Mouse (Mus musculus): ENCODE data around the gene Nup88. TPM values are rescaled to one million over a fixed set of nuclear protein-coding genes. Genes with fewer than 3 reads are reported as not detected.

Nup88 gene
- 10 to 100 TPM; 54.0 to 68.3 TPM for total RNA-seq (2021)
- long read RNA-seq, experiment 1, transcript Nup88-202 (17 exons, 2,389 nt), result major isoform, 41 of 85 reads
- long read RNA-seq, experiment 1, transcript Nup88-203 (17 exons, 2,453 nt), result minor isoform, 23 of 85 reads
- long read RNA-seq, experiment 1, partial matches to known transcripts, result 13 of 85 reads
- long read RNA-seq, experiment 1, other reads (novel, unspliced or antisense), result 8 of 85 reads
- long read RNA-seq, experiment 2, transcript Nup88-203 (17 exons, 2,453 nt), result minor isoform, 8 of 34 reads
- long read RNA-seq, experiment 2, transcript Nup88-202 (17 exons, 2,389 nt), result major isoform, 18 of 34 reads
- long read RNA-seq, experiment 2, partial matches to known transcripts, result 2 of 34 reads
- long read RNA-seq, experiment 2, other reads (novel, unspliced or antisense), result 5 of 34 reads

GRCm38 (mm10) chr11:70969821-70970559 lies at the start of gene Nup88, which contains the start of gene Rpain:
TSS of gene Nup88 (minus strand) at chr11:70969973.
TSS of gene Rpain (plus strand) at chr11:70970213.
- DNase-seq, result peak; percentile 93

DNA sequence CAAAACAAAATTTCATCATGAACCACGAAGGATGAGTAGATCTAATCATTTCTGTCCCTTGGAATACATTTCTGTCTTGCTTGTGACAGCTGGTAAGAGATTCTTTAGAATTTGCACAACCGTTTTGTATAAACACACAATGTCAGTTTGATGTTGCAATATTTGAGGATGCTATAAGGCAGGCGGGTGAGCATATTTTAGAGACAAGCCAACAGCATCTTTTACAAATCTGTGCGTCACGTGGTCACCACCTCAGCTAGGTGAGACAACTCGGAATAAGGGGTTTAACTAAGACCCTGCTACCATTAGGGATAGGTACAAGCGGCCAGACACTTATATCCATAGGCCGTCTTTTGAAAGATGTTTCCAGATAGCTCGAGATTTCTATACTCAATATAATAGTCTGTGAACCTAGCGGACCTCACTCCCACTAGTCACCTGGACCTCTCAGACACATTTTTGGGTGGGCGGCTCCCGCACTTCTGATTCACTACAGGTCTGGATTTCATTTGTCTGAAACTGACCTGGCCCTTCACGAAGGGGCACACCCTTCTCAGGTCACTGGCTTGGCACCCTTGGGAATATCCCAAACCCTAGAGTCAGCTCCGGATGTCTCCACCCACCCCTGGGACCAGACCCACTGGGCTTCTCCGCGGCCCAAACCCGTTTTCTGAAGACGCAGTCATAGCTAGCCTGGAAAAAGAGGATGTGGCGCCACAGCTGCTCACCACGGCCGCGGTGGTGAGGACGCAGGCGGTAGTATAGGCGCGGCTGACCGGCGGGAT lies 48.8 kb upstream of the Nup88 start:
- DNase-seq, result no peak

DNA sequence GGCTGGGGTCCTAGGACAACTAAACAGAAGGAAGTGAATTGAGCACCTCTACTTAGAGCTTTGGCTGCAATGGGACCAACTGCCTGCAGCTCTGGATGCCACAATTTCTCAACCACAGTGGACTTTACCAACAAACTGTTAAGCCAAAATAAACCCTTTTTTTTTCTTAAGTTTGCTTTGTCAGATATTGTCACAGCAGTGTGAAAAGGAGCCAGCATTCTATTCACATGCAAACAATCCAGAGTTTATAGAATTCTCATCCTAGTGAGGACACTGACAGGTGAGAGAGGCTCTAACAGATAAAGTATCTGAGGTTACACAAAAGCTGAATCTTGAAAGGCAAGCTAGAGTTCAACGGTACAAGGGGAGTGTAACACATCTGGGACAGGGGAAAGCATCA lies 47.3 kb upstream of the Nup88 start:
- DNase-seq, result no peak

- DNase-seq, result no peak
Observed at GRCm38 (mm10) chr11:71012743-71013142, 43.0 kb upstream of the Nup88 start.

DNA sequence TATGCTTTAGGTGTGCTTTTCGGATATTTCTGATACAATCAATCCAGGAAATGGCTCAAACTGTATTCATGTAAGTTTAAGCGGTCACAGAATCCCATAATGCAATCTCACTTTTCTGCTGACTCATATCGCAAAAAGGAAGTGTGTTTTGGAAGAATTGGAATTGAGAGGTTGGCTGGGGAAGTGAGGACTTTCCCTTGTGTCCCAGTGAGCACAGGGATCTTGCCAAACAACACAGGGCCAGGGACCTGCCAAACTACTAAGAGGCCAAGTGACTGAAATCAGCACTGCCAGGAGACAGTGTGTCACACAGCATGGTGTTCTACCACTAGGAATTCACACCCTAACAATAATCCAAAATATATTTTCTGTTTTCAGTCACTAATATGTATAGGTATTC lies 38.5 kb upstream of the Nup88 start:
- peak; percentile 57 for DNase-seq

DNA sequence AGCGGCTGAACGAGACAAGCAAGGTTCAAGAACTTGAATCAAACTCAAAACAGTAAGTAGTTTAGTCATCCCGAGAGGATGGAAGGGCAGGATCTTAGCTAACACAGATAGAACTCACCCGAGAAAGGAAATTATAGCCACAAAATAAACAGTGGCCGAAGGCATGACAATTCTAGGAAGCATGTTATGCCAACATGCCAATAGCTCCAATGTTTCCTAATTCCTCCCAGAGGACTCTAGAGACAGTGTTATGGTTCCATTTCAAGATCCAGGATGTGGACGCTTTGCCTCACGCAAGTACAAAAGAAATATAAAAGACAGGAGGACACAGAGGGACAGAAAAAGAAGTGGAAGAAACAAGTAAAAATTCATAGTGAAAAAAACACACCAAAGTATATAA lies 38.1 kb upstream of the Nup88 start:
- no peak for DNase-seq

DNA sequence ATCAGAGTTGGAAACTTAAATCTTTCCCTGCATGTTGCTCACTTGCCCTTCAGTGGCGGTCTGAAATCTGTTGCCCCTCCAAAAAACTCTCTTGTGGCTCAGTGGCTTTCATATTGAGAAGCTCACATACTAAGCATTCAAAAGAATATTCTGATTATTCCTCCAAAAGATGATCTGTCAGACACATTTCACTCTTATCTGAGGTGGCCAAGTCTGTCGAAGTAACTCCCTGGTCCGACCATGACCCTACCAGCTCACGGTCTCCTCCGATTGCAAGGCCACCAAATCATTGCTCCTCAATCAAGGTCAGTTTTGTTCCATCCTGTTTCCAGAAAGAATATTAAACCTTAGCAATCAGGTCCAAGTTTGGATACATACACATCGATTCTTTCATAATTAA lies 37.3 kb upstream of the Nup88 start:
- peak; percentile 19 for DNase-seq

DNA sequence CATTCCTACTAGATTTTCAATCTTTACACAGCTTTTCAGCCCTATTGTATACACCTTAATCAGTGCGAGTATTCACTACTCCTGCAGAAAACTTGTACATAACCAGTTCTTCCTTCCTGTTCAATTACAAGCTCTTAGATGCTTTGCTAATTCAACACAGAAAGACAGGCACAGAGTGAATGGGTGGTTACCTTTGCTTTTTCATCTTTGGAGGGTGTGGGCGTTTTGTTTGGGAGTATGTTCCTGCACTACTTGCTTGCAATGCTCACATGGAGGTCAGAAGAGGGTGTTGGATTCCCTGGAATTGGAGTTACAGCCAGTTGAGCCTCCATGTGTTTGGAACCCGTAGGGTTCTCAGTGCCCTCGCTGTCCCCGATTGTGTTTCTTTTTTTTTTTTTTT lies 35.3 kb upstream of the Nup88 start:
- DNase-seq, result no peak

GRCm38 (mm10) chr11:71004316-71004773 lies 34.6 kb upstream of the Nup88 start, which contains the start of gene Dhx33:
TSS of gene Dhx33 (minus strand) at chr11:71004437.
- DNase-seq, result peak; percentile 98

GRCm38 (mm10) chr11:71003611-71004315 lies 34.0 kb upstream of the Nup88 start:
- no peak for DNase-seq

- DNase-seq, result no peak
Observed at GRCm38 (mm10) chr11:71001167-71001566, 31.4 kb upstream of the Nup88 start.

DNA sequence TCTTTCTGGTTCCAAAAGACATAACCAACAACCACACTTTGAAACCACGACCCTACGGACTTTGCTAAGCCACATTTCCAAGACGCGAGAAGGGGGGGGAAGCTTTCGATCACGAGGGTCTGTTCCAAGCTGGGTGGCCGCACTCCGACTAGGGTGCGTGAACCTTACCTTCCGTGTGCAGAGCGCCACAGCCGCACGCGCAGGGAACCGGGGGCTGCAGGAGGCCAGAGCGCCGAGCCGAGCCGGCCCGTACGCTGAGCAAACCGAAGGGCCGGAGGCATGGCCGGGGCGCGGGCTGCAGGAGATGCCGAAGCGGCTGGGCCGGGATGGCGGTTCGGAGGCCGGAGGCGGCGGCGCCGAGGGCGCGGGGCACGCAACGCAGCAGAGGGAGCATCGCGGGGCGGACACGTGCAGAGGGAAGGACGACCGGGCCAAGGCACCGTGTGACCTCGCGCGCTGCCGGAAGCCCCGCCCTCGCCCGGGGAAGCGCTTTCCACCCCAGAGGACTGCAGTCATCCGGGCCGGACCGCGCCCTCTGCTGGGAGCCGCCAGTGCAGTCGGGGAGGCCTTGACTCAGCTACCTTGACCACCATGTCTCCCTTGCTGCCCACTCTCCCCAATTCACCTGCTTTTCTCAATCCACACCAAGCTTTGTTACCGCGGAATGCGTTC lies 12.9 kb upstream of the Nup88 start, which contains the start of gene C1qbp:
Gene C1qbp, minus strand, starts transcription at position 470 of the 672 bp plus-strand sequence.
- DNase-seq, result peak; percentile 99

- no peak for DNase-seq
Observed at GRCm38 (mm10) chr11:70982030-70982429, 12.3 kb upstream of the Nup88 start.

DNA sequence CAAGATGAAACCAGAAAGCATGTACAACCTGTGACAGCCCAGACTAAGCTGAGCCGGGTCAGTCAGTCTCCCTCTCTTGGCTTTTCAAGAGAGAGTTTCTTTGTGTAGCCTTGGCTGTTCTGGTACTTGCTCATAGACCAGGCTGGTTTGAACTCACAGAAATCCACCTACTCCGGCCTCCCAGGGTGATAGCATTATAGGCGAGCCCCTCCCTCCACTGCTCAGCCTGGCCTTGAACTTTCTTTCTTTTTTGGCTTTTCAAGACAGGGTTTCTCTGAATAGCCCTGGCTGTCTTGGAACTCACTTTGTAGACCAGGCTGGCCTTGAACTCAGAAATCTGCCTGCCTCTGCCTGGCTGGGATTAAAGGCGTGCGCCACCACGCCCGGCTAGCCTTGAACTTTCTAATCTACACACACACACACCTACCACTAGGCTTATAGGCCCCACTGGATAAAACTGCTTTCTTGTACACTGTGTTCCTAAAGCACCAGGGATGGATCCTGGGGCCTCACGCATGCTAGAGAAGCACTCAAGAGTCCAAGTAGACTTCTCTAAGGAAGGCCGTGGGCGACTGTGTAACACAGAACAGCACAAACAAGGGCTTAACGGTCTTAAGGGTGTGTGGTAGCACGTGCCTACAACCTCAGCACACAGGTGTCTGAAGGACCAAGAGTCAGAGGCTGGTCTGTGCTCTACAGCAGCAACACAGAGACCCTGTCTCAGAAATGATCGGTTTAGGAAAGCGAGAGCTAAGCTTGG lies 11.2 kb upstream of the Nup88 start:
- DNase-seq, result no peak

DNA sequence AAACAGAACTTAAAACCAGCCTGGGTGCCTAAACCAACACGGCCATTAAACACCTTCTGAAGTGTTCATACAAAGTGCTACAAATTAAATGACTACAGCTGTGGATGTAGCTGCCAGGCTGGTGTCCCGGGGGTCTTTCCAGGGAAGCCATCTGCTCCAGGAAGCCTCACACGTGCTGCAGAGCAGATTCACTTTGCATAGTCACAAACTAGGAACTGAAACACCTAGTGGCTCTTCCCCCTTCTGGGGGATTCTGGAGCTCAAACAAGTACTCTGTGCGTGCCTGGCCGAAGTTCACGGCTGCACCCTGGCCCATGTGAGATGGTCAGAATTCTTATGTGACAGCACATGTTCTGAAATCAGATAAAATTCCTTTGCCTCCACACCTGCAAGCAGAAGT lies 10.5 kb upstream of the Nup88 start:
- DNase-seq, result no peak

DNA sequence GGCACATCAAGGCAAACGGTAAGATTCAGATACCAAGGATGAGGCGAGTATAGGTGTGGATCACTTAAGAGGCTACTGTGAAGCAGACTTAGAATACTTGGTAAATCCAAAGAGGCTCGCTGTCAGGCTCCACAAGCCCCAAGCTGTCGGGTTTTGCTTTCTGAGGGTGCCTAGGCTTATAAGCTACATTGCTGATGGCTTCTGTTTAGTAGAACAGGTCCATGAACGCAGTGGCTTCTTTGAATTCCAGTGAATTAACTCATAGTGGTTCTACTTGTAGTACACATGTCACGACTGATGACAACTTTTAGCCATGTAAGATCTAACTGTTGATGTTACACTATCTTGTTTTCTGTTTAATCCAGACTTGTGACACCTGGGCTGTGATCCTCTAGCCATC lies 7.5 kb upstream of the Nup88 start:
- no peak for DNase-seq

- no peak for DNase-seq
Observed at GRCm38 (mm10) chr11:70975193-70975592, 5.4 kb upstream of the Nup88 start.

- DNase-seq, result no peak
Observed at GRCm38 (mm10) chr11:70973947-70974346, 4.2 kb upstream of the Nup88 start.

DNA sequence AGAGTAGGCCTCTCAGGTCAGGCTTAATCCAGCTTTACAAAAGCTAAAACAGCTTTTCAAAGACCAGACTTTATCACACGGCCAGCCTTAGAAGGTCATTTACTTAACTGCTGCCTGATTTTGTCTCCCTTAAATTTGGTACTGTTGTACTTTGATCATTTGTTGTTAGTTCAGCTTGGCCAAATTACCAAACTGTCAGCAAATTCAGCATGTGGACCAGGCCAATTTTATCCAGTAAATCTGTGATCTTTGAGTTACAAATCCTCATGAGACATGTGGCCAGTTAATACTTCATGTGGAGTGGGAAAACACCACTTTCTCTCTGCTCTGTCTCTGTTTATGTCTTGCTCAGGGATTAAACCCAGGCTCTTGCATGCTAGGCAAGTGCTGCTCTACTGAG lies 2.8 kb upstream of the Nup88 start:
- DNase-seq, result no peak

Data from adrenal gland, postnatal 10 days (tissue).